Mouse (Mus musculus) neural tube, embryonic 15.5 days (tissue): ENCODE data around the gene Cd47. TPM values are rescaled to one million over a fixed set of nuclear protein-coding genes. Genes with fewer than 3 reads are reported as not detected.

Source experiments
- ATAC-seq: fragments of 200-750 bp; cut with Nextera tagmentation; 2 replicates; pipeline ENCODE4 v1.8.0; 2017; ENCODE audit warnings: mild to moderate bottlenecking, moderate TSS enrichment, moderate library complexity; ENCODE audit not compliant: low FRiP score
- H3K27ac ChIP-seq: fragments of 300-500 bp; sonication (generic); replicated peaks from 2 replicates; pipeline ENCODE4 v1.5.1; 2015; ENCODE audit warnings: mild to moderate bottlenecking, inconsistent platforms
- H3K27me3 ChIP-seq: fragments of 300-500 bp; sonication (generic); replicated peaks from 2 replicates; pipeline ENCODE4 v1.6.1; 2015; ENCODE audit warnings: inconsistent platforms
- H3K36me3 ChIP-seq: fragments of 300-500 bp; sonication (generic); 2 replicates; pipeline ENCODE4 v1.6.1; 2015; ENCODE audit warnings: inconsistent platforms
- H3K4me1 ChIP-seq: fragments of 300-500 bp; sonication (generic); 2 replicates; pipeline ENCODE4 v1.6.1; 2015; ENCODE audit warnings: inconsistent platforms
- H3K4me2 ChIP-seq: fragments of 300-500 bp; sonication (generic); 2 replicates; pipeline ENCODE4 v1.6.1; 2015; ENCODE audit warnings: inconsistent platforms, mild to moderate bottlenecking, moderate library complexity
- H3K4me3 ChIP-seq: fragments of 300-500 bp; sonication (generic); replicated peaks from 2 replicates; pipeline ENCODE4 v1.5.1; 2015; ENCODE audit warnings: mild to moderate bottlenecking, inconsistent platforms
- H3K9ac ChIP-seq: fragments of 300-500 bp; sonication (generic); replicated peaks from 2 replicates; pipeline ENCODE4 v1.6.1; 2015; ENCODE audit warnings: mild to moderate bottlenecking, inconsistent platforms
- H3K9me3 ChIP-seq: fragments of 300-500 bp; sonication (generic); replicated peaks from 2 replicates; pipeline ENCODE4 v1.6.1; 2016; ENCODE audit warnings: inconsistent platforms
- WGBS: fragments of 180-500 bp; shearing (Covaris S2); methylation state at CpG from one replicate; pipeline ENCODE4 v1.1.7; 2015; ENCODE audit warnings: mixed read lengths; 5-methylcytosine and 5-hydroxymethylcytosine counted together
- polyA plus RNA-seq: library from polyadenylated mRNA; unstranded; fragments of >200 nt; fragmentation: Nextera tagmentation; extraction: Ambion mirVana; gene quantifications from 2 replicates; pipeline ENCODE4 v1.2.1, GENCODE M21; 2015

Gene Cd47
- polyA plus RNA-seq, 1 experiment from 2014 or later = 153 TPM

- no peak overlapping the region for H3K4me3 ChIP-seq
- H3K27me3 ChIP-seq = no peaks in the 10 kb centered on the region
- H3K36me3 ChIP-seq = no peaks in the 10 kb centered on the region
- ATAC-seq = no peak
- no peaks in the 10 kb centered on the region for H3K4me1 ChIP-seq
- no peak overlapping the region for H3K9ac ChIP-seq
- H3K9me3 ChIP-seq = no peaks in the 10 kb centered on the region
- H3K27ac ChIP-seq = no peak overlapping the region
- H3K4me2 ChIP-seq = no peak overlapping the region
- 86% methylated on average over 7 of the region's 7 CpGs for WGBS
Measured at GRCm38 (mm10) chr16:49947610-49948009, 147.3 kb downstream of the Cd47 start.

GRCm38 (mm10) chr16:49948287-49948686 lies 148.0 kb downstream of the Cd47 start:
- Histone ChIP-seq H3K9ac (no peak overlapping the region), H3K4me3 (no peak overlapping the region), H3K4me2 (no peak overlapping the region), H3K9me3 (no peaks in the 10 kb centered on the region), H3K27ac (no peak overlapping the region), H3K27me3 (no peaks in the 10 kb centered on the region), H3K4me1 (no peaks in the 10 kb centered on the region), H3K36me3 (no peaks in the 10 kb centered on the region)
- WGBS = 91% methylated on average over 3 of the region's 3 CpGs
- ATAC-seq = no peak

GRCm38 (mm10) chr16:49949261-49949660 lies 148.9 kb downstream of the Cd47 start:
- H3K9me3 ChIP-seq = no peaks in the 10 kb centered on the region
- H3K9ac ChIP-seq = no peak overlapping the region
- H3K4me3 ChIP-seq = no peak overlapping the region
- H3K27ac ChIP-seq = no peak overlapping the region
- no peak for ATAC-seq
- no peak overlapping the region for H3K4me2 ChIP-seq
- H3K4me1 ChIP-seq = no peaks in the 10 kb centered on the region
- no peaks in the 10 kb centered on the region for H3K27me3 ChIP-seq
- 81% methylated on average over 4 of the region's 4 CpGs for WGBS
- no peaks in the 10 kb centered on the region for H3K36me3 ChIP-seq

DNA sequence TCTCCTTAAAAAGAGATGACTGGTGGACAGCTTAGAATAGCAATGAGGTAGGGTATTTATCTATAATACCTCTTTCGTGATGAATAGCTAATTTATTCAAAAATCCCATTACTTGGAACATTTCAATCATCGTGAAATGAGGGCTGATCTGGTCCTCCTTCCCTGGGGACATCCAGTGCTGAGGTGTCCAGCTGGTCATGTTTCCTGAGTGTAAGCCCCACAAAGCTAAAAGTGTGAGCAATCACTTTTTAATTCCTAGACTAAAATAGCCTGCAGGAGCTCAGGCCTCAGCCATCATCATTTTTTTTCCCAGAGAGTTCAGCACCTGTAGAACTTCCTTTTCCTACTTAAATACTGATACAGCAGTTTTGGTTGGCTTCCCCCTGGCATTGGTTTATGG lies 150.0 kb downstream of the Cd47 start:
- no peak overlapping the region for H3K4me2 ChIP-seq
- H3K36me3 ChIP-seq = no peaks in the 10 kb centered on the region
- 70% methylated on average over 2 of the region's 2 CpGs for WGBS
- no peak overlapping the region for H3K9ac ChIP-seq
- no peaks in the 10 kb centered on the region for H3K4me1 ChIP-seq
- ATAC-seq = no peak
- H3K27ac ChIP-seq = no peak overlapping the region
- no peaks in the 10 kb centered on the region for H3K27me3 ChIP-seq
- no peaks in the 10 kb centered on the region for H3K9me3 ChIP-seq
- no peak overlapping the region for H3K4me3 ChIP-seq

DNA sequence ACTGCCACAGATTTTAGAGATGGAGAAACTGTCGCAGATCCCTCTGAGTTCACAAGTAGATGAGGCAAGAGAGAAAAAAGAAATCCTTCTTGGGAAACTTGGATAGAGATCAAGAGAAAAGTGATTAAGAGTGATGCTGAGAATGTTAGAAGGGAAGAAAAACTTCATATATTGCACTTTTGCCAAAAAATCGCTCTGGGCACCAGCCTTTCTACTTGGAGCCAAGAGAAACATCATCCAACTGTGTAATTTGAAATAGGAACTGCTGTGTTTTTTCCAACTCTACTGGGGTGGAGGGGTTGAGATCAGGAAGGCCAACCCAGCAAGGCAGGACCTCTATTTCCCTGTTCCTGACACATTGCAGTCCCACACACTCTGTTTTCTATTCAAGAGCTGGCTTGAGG lies 151.0 kb downstream of the Cd47 start:
- ATAC-seq = no peak
- Histone ChIP-seq H3K27ac (no peak overlapping the region), H3K9ac (no peak overlapping the region), H3K36me3 (no peaks in the 10 kb centered on the region), H3K9me3 (no peaks in the 10 kb centered on the region), H3K4me3 (no peak overlapping the region), H3K27me3 (no peaks in the 10 kb centered on the region), H3K4me1 (no peaks in the 10 kb centered on the region), H3K4me2 (no peak overlapping the region)
- 89% methylated on average over 2 of the region's 2 CpGs for WGBS

DNA sequence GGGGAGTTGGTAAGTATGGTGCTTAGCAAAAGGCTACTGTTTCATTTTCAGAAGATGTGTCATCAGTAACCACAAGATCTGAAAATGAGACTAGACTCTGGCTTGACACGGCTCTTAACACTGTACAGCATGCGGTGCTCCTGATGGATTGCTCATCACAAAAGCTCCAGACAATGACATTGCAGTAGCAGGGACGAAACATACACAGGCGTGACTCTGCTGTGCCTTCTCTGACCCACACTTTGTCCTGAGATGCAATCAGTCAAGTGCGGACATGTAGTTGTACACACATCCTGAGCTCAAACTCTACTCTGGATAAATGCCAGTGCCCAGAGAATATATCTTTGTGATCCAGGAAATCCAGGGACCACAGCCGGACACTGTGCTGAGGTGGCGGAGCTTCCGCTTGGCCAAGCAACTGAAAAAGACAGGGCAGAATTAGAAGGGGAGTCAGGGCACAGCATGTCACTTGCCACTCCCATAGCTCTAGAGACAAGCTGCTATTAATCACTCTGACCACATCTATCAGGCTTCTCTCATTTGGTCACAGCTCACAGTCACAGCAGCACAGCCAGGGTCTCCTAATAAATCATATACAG lies 151.7 kb downstream of the Cd47 start:
- Histone ChIP-seq H3K4me1 (no peaks in the 10 kb centered on the region), H3K4me3 (no peak overlapping the region), H3K27ac (0 out of 2 replicates have a peak overlapping the region, but pooled peaks have one; percentile 33), H3K4me2 (no peak overlapping the region), H3K27me3 (no peaks in the 10 kb centered on the region), H3K9me3 (no peaks in the 10 kb centered on the region), H3K36me3 (no peaks in the 10 kb centered on the region), H3K9ac (no peak overlapping the region)
- WGBS = 50% methylated on average over 8 of the region's 8 CpGs
- peak; percentile 65 for ATAC-seq

DNA sequence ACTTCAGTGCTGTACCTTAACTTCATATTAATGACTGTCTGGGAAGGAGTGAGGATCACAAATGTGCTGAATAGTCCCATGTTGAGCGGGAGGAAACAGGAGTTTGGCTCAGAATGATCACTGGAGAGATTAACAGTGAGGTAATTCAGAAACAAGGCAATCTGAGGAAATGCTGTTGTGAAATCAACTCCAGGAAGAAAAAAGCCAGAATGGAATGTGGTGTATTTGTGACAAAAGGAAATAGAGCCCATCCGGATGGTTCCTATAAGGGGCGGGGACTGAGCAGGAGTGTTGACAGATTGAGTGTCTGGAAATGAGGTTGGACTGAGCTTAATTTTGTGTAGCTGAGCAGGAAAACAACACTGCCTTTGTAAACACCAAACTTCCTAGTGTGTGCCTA lies 153.5 kb downstream of the Cd47 start:
- no peak for ATAC-seq
- Histone ChIP-seq H3K27ac (no peak overlapping the region), H3K9ac (no peak overlapping the region), H3K4me2 (no peak overlapping the region), H3K9me3 (no peaks in the 10 kb centered on the region), H3K36me3 (no peaks in the 10 kb centered on the region), H3K27me3 (no peaks in the 10 kb centered on the region), H3K4me1 (no peaks in the 10 kb centered on the region), H3K4me3 (no peak overlapping the region)
- WGBS = 76% methylated on average over 3 of the region's 3 CpGs

DNA sequence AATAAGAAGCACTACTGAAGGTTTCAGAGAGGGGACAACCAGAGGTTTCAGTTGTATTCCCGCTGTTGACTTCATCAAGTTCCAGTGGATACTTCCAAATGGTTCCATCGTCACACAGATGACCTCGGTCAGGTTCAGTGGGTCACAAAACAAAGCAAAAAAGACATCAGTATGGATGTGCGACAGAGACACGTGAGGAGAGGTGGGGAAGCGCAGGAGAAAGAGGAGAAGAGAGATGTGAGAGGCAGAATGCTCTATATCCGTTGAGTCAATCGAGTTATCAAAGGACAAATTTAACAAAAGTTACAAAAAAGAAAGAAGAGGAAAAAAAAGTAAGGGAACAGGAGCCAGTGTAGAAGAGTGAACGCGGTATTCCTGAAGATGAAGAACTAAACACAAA lies 154.6 kb downstream of the Cd47 start:
- Histone ChIP-seq H3K9me3 (no peaks in the 10 kb centered on the region), H3K9ac (no peak overlapping the region), H3K36me3 (no peaks in the 10 kb centered on the region), H3K27me3 (no peaks in the 10 kb centered on the region), H3K4me1 (no peaks in the 10 kb centered on the region), H3K27ac (no peak overlapping the region), H3K4me3 (no peak overlapping the region), H3K4me2 (no peak overlapping the region)
- no peak for ATAC-seq
- 95% methylated on average over 10 of the region's 10 CpGs for WGBS

GRCm38 (mm10) chr16:49955325-49955724 lies 155.0 kb downstream of the Cd47 start:
- H3K4me2 ChIP-seq = no peak overlapping the region
- H3K9me3 ChIP-seq = no peaks in the 10 kb centered on the region
- H3K36me3 ChIP-seq = no peaks in the 10 kb centered on the region
- no peaks in the 10 kb centered on the region for H3K4me1 ChIP-seq
- H3K9ac ChIP-seq = no peak overlapping the region
- WGBS = 85% methylated on average over 2 of the region's 2 CpGs
- H3K4me3 ChIP-seq = no peak overlapping the region
- no peak for ATAC-seq
- H3K27me3 ChIP-seq = no peaks in the 10 kb centered on the region
- no peak overlapping the region for H3K27ac ChIP-seq

GRCm38 (mm10) chr16:49955952-49956351 lies 155.6 kb downstream of the Cd47 start:
- 72% methylated on average over 2 of the region's 2 CpGs for WGBS
- ATAC-seq = no peak
- no peaks in the 10 kb centered on the region for H3K27me3 ChIP-seq
- no peak overlapping the region for H3K9ac ChIP-seq
- no peak overlapping the region for H3K4me3 ChIP-seq
- H3K36me3 ChIP-seq = no peaks in the 10 kb centered on the region
- no peak overlapping the region for H3K27ac ChIP-seq
- H3K4me1 ChIP-seq = no peaks in the 10 kb centered on the region
- H3K9me3 ChIP-seq = no peaks in the 10 kb centered on the region
- H3K4me2 ChIP-seq = no peak overlapping the region

- 91% methylated on average over 7 of the region's 7 CpGs for WGBS
- H3K9me3 ChIP-seq = no peaks in the 10 kb centered on the region
- H3K4me1 ChIP-seq = no peaks in the 10 kb centered on the region
- no peak for ATAC-seq
- no peak overlapping the region for H3K4me3 ChIP-seq
- no peaks in the 10 kb centered on the region for H3K36me3 ChIP-seq
- no peak overlapping the region for H3K4me2 ChIP-seq
- H3K27ac ChIP-seq = no peak overlapping the region
- H3K27me3 ChIP-seq = no peaks in the 10 kb centered on the region
- H3K9ac ChIP-seq = no peak overlapping the region
Measured at GRCm38 (mm10) chr16:49956531-49957302, 156.4 kb downstream of the Cd47 start.

- Histone ChIP-seq H3K4me1 (no peaks in the 10 kb centered on the region), H3K27ac (no peak overlapping the region), H3K9ac (no peak overlapping the region), H3K9me3 (no peaks in the 10 kb centered on the region), H3K36me3 (no peaks in the 10 kb centered on the region), H3K4me2 (no peak overlapping the region), H3K27me3 (no peaks in the 10 kb centered on the region), H3K4me3 (no peak overlapping the region)
- no peak for ATAC-seq
- WGBS = 83% methylated on average over 5 of the region's 5 CpGs
Measured at GRCm38 (mm10) chr16:49958900-49959436, 158.6 kb downstream of the Cd47 start.
